Mouse (Mus musculus): ENCODE results near the gene Rnls. TPM values are rescaled to one million over a fixed set of nuclear protein-coding genes. Genes with fewer than 3 reads are reported as not detected.

Gene Rnls
- polyA plus RNA-seq, 1 experiment from 2014 or later = 4.8 TPM

DNA sequence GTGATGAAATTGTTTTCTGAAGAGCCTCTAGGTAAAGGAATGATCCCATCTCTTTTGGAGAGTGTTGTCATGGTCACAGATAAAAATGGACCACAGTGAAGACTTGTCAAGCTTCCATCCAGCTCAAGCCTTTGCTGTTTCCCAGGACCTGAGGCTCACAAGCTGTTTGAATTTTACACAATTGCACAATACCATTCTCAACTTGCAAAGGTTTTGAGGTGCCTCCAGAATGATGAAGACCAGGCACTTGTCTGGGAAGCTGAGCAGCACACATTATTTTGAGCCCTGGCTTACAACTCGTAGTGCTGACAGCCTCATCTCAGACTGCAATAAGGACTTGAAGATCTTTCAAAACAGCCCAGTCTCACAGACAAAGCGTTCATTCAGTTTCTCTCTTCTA, 200.0 kb downstream of the Rnls start:
- no peaks in the 10 kb centered on the region for H3K4me1 ChIP-seq (ENCODE audit: control insufficient read depth, insufficient read depth, low read length)
- no peaks in the 10 kb centered on the region for H3K9me3 ChIP-seq (ENCODE audit: control insufficient read depth, low read length)
- 53% methylated on average over 2 of the region's 2 CpGs for WGBS
- H3K9ac ChIP-seq (ENCODE audit: low read length) = no peak overlapping the region
- no peak for ATAC-seq (ENCODE audit: insufficient number of reproducible peaks, low FRiP score, low TSS enrichment, low read depth)
- no peak overlapping the region for H3K4me2 ChIP-seq (ENCODE audit: low read depth, severe bottlenecking)
- no peak overlapping the region for H3K4me3 ChIP-seq (ENCODE audit: low read depth, low read length)
- no peaks in the 10 kb centered on the region for H3K36me3 ChIP-seq (ENCODE audit: control insufficient read depth, insufficient read depth, low read length)
- DNase-seq (ENCODE audit: low spot score) = no peak
- H3K27ac ChIP-seq (replicated peaks; ENCODE audit: low read depth, low read length) = no peak overlapping the region
- H3K27me3 ChIP-seq (ENCODE audit: control insufficient read depth, insufficient read depth, low read length) = no peaks in the 10 kb centered on the region

DNA sequence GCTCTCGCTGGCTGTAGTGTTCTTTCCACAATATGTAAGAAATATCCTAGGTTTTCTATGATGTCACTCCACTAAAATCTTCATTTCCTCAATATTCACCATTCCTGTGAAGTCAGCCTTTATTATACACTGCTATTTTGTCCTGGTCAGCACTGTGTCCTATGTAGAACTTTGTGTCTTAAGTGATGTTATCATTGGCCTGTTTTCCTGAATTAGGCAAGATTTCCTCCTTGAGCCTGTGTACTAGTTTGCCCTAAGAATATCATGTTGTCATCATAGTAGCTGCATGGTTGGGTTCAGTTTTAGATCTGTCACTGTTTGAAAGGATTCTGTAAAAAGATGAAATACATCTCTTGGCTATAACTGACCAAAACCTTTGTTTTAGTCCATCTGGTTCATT, 203.3 kb downstream of the Rnls start:
- Histone ChIP-seq H3K9me3 (ENCODE audit: control insufficient read depth, low read length) (no peaks in the 10 kb centered on the region), H3K27ac (replicated peaks; ENCODE audit: low read depth, low read length) (no peak overlapping the region), H3K4me1 (ENCODE audit: control insufficient read depth, insufficient read depth, low read length) (no peaks in the 10 kb centered on the region), H3K9ac (ENCODE audit: low read length) (no peak overlapping the region), H3K36me3 (ENCODE audit: control insufficient read depth, insufficient read depth, low read length) (no peaks in the 10 kb centered on the region), H3K27me3 (ENCODE audit: control insufficient read depth, insufficient read depth, low read length) (no peaks in the 10 kb centered on the region), H3K4me3 (ENCODE audit: low read depth, low read length) (no peak overlapping the region), H3K4me2 (ENCODE audit: low read depth, severe bottlenecking) (no peak overlapping the region)
- DNase-seq (ENCODE audit: low spot score) (no peak), ATAC-seq (ENCODE audit: insufficient number of reproducible peaks, low FRiP score, low TSS enrichment, low read depth) (no peak)
- WGBS = 76% methylated on average over 1 of the region's 1 CpGs

DNA sequence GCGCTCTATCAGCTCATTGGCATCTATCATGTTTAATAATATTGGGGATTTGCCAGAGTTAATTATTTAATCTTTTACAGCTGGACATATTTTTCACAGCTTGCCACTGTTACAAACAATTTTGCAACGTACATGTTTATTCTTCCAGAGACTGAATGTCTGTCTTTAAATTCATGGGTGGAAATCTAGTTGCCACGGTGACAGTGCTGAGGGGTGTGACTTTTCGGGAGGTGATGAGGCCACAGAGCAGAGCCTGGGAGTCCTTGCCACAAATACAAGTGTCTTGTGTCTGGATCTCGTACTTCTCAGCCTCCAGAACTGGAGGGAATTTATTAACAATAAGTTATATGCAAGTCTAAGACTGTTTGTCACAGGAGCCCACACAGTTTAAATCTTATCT, 212.5 kb downstream of the Rnls start:
- 81% methylated on average over 5 of the region's 5 CpGs for WGBS
- no peaks in the 10 kb centered on the region for H3K36me3 ChIP-seq (ENCODE audit: control insufficient read depth, insufficient read depth, low read length)
- no peak overlapping the region for H3K4me2 ChIP-seq (ENCODE audit: low read depth, severe bottlenecking)
- H3K9me3 ChIP-seq (ENCODE audit: control insufficient read depth, low read length) = no peaks in the 10 kb centered on the region
- DNase-seq (ENCODE audit: low spot score) (no peak), ATAC-seq (ENCODE audit: insufficient number of reproducible peaks, low FRiP score, low TSS enrichment, low read depth) (no peak)
- no peaks in the 10 kb centered on the region for H3K27me3 ChIP-seq (ENCODE audit: control insufficient read depth, insufficient read depth, low read length)
- no peaks in the 10 kb centered on the region for H3K4me1 ChIP-seq (ENCODE audit: control insufficient read depth, insufficient read depth, low read length)
- no peak overlapping the region for H3K4me3 ChIP-seq (ENCODE audit: low read depth, low read length)
- no peak overlapping the region for H3K27ac ChIP-seq (replicated peaks; ENCODE audit: low read depth, low read length)
- no peak overlapping the region for H3K9ac ChIP-seq (ENCODE audit: low read length)

DNA sequence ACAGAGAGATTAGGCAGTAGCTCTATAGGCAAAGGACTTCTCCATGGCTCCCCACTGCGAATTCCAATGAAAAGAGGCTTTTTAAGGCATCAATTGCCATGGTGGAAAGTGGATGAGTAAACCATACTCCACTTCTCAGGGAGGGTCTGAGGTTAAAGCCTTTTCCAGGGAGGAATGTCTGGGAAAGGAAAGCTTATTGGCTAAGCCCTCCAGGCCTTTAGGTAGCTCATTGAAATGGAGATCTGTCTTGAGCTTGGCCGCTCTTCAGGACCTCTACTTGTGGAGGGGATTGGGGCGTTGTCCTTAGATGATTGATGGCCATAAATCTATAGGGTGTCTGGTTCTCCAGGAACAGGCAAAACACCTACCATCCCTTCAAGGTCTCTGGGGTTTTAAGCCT, 213.2 kb downstream of the Rnls start:
- no peaks in the 10 kb centered on the region for H3K9me3 ChIP-seq (ENCODE audit: control insufficient read depth, low read length)
- H3K36me3 ChIP-seq (ENCODE audit: control insufficient read depth, insufficient read depth, low read length) = no peaks in the 10 kb centered on the region
- 48% methylated on average over 3 of the region's 3 CpGs for WGBS
- H3K27me3 ChIP-seq (ENCODE audit: control insufficient read depth, insufficient read depth, low read length) = no peaks in the 10 kb centered on the region
- H3K4me3 ChIP-seq (ENCODE audit: low read depth, low read length) = no peak overlapping the region
- no peaks in the 10 kb centered on the region for H3K4me1 ChIP-seq (ENCODE audit: control insufficient read depth, insufficient read depth, low read length)
- H3K4me2 ChIP-seq (ENCODE audit: low read depth, severe bottlenecking) = no peak overlapping the region
- no peak for ATAC-seq (ENCODE audit: insufficient number of reproducible peaks, low FRiP score, low TSS enrichment, low read depth)
- no peak for DNase-seq (ENCODE audit: low spot score)
- H3K27ac ChIP-seq (replicated peaks; ENCODE audit: low read depth, low read length) = no peak overlapping the region
- no peak overlapping the region for H3K9ac ChIP-seq (ENCODE audit: low read length)

DNA sequence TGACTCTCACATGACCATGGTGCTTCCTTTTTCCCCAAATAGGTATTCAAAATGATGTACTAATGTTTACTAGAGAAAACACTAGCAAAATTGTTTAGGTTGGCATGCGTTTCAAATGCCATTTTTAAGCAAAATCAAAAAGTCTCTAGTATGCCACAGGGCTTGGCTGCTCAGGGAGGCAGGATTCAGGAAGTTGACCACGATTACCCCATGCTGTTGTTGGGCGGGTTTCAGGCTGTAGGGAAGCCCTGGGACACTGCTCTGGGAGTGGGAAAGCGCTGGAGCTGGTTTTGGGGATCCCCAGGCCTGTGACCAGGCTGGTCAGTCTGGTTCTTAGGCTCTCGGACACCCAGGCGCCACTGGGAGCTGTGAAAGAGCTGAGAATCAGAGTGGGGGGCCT, 213.7 kb downstream of the Rnls start:
- no peaks in the 10 kb centered on the region for H3K9me3 ChIP-seq (ENCODE audit: control insufficient read depth, low read length)
- no peaks in the 10 kb centered on the region for H3K4me1 ChIP-seq (ENCODE audit: control insufficient read depth, insufficient read depth, low read length)
- no peaks in the 10 kb centered on the region for H3K27me3 ChIP-seq (ENCODE audit: control insufficient read depth, insufficient read depth, low read length)
- H3K36me3 ChIP-seq (ENCODE audit: control insufficient read depth, insufficient read depth, low read length) = no peaks in the 10 kb centered on the region
- H3K27ac ChIP-seq (replicated peaks; ENCODE audit: low read depth, low read length) = no peak overlapping the region
- no peak overlapping the region for H3K4me2 ChIP-seq (ENCODE audit: low read depth, severe bottlenecking)
- ATAC-seq (ENCODE audit: insufficient number of reproducible peaks, low FRiP score, low TSS enrichment, low read depth) (no peak), DNase-seq (ENCODE audit: low spot score) (no peak)
- H3K9ac ChIP-seq (ENCODE audit: low read length) = no peak overlapping the region
- 47% methylated on average over 6 of the region's 6 CpGs for WGBS
- H3K4me3 ChIP-seq (ENCODE audit: low read depth, low read length) = no peak overlapping the region

DNA sequence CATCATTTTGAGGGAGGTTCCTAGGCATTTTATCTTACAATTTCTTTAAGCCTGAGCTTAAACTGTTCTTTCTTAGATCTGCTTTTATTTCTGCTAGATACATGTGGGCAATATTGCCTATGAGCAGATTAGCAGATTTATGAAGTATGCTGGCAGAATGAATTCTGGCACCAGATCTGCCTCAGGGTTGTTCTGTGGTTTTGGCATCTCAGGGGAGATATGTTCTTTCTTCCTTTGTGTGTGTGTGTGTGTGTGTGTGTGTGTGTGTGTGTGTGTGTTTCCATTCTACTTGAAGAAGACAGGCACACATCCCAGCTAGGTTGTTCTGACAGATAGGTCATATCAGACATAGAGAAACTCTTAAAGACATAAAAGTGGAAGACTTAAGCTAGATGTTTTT, 218.1 kb downstream of the Rnls start:
- H3K4me1 ChIP-seq (ENCODE audit: control insufficient read depth, insufficient read depth, low read length) = no peaks in the 10 kb centered on the region
- DNase-seq (ENCODE audit: low spot score) = no peak
- no peak overlapping the region for H3K4me3 ChIP-seq (ENCODE audit: low read depth, low read length)
- no peak overlapping the region for H3K4me2 ChIP-seq (ENCODE audit: low read depth, severe bottlenecking)
- no peak for ATAC-seq (ENCODE audit: insufficient number of reproducible peaks, low FRiP score, low TSS enrichment, low read depth)
- H3K27me3 ChIP-seq (ENCODE audit: control insufficient read depth, insufficient read depth, low read length) = no peaks in the 10 kb centered on the region
- no peaks in the 10 kb centered on the region for H3K9me3 ChIP-seq (ENCODE audit: control insufficient read depth, low read length)
- no peak overlapping the region for H3K9ac ChIP-seq (ENCODE audit: low read length)
- H3K27ac ChIP-seq (replicated peaks; ENCODE audit: low read depth, low read length) = no peak overlapping the region
- H3K36me3 ChIP-seq (ENCODE audit: control insufficient read depth, insufficient read depth, low read length) = no peaks in the 10 kb centered on the region

DNA sequence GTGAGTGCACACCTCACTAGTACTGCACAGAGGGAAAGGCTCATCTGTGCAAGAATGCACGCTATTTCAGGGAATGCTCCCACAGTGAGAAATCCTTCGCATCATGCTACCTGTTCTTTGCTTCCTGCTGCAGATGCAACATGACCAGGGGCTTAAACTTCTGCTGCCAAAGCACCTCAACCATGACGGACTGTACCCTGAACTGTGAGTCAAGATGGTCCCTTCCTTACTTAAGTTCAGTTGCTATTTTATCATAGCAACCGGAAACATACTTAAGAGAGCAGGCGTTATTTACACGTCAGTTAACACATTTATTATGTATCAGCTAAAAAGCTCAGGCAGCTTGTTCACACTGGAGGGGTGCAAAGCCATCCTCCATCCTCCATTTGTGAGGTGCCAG, 222.2 kb downstream of the Rnls start:
- H3K4me3 ChIP-seq (ENCODE audit: low read depth, low read length) = no peak overlapping the region
- H3K9me3 ChIP-seq (ENCODE audit: control insufficient read depth, low read length) = no peaks in the 10 kb centered on the region
- no peaks in the 10 kb centered on the region for H3K4me1 ChIP-seq (ENCODE audit: control insufficient read depth, insufficient read depth, low read length)
- WGBS = 80% methylated on average over 6 of the region's 6 CpGs
- H3K36me3 ChIP-seq (ENCODE audit: control insufficient read depth, insufficient read depth, low read length) = no peaks in the 10 kb centered on the region
- no peak overlapping the region for H3K27ac ChIP-seq (replicated peaks; ENCODE audit: low read depth, low read length)
- no peak overlapping the region for H3K4me2 ChIP-seq (ENCODE audit: low read depth, severe bottlenecking)
- H3K9ac ChIP-seq (ENCODE audit: low read length) = no peak overlapping the region
- DNase-seq (ENCODE audit: low spot score) (no peak), ATAC-seq (ENCODE audit: insufficient number of reproducible peaks, low FRiP score, low TSS enrichment, low read depth) (no peak)
- no peaks in the 10 kb centered on the region for H3K27me3 ChIP-seq (ENCODE audit: control insufficient read depth, insufficient read depth, low read length)

DNA sequence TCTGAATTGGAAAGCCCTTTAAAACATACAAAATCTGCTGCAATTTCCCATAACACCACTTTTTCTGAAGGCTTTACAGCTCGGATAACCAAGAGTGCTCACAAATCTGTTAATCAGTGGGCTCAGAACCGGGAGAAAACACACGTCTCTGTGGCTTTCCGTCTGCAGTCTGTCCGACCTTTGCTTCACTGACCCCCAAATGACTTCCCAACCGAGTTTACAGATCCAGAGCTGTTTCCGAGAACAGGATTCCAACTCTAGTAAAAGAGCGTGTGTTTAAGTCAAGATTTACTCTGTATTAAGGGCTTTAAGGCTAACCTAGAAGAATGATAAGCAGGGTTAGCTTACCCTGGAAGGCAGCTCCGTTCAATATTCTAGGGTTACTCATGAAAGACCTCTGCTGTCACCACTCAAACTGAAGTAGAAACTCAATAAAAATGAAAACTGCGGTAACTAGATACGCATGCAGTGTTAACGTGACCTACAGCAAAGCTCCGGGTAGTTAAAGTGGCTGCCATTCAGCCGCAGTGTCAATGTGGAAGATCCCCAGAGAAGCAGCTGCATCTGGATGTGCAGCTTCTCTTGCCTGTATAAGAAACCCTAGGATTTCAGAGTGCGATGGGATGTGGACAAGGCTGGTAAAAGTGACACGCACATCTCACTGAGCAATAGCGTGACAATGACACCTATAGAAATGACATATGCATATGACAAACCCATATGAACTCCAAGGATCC, 224.4 kb downstream of the Rnls start:
- Histone ChIP-seq H3K36me3 (ENCODE audit: control insufficient read depth, insufficient read depth, low read length) (no peaks in the 10 kb centered on the region), H3K4me1 (ENCODE audit: control insufficient read depth, insufficient read depth, low read length) (no peaks in the 10 kb centered on the region), H3K27ac (replicated peaks; ENCODE audit: low read depth, low read length) (no peak overlapping the region), H3K4me2 (ENCODE audit: low read depth, severe bottlenecking) (no peak overlapping the region), H3K9ac (ENCODE audit: low read length) (no peak overlapping the region), H3K4me3 (ENCODE audit: low read depth, low read length) (no peak overlapping the region), H3K27me3 (ENCODE audit: control insufficient read depth, insufficient read depth, low read length) (no peaks in the 10 kb centered on the region), H3K9me3 (ENCODE audit: control insufficient read depth, low read length) (no peaks in the 10 kb centered on the region)
- 48% methylated on average over 17 of the region's 17 CpGs for WGBS
- ATAC-seq (ENCODE audit: insufficient number of reproducible peaks, low FRiP score, low TSS enrichment, low read depth) (no peak), DNase-seq (ENCODE audit: low spot score) (no peak)

DNA sequence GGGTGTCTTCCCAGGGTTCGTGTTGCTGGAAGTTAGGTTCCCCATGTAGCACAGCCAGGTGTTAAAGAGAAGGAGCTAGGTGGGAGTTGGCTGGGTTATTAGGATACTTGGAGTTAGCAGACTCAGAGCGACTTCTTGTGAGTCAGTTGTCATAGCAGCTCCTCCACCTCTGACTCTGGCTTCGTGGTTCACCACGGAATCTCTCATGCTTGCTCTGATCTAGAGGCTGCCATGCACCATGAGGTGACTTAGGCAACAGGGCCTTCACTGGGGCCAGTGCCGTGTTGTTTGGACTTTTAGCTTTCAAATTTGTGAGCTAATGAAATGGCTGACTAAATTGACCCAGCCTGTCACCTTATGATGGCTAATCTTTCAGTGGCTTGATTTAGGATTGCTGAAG, 227.3 kb downstream of the Rnls start:
- H3K9ac ChIP-seq (ENCODE audit: low read length) = no peak overlapping the region
- no peaks in the 10 kb centered on the region for H3K36me3 ChIP-seq (ENCODE audit: control insufficient read depth, insufficient read depth, low read length)
- 75% methylated on average over 5 of the region's 5 CpGs for WGBS
- DNase-seq (ENCODE audit: low spot score) (no peak), ATAC-seq (ENCODE audit: insufficient number of reproducible peaks, low FRiP score, low TSS enrichment, low read depth) (no peak)
- no peak overlapping the region for H3K27ac ChIP-seq (replicated peaks; ENCODE audit: low read depth, low read length)
- no peak overlapping the region for H3K4me3 ChIP-seq (ENCODE audit: low read depth, low read length)
- H3K4me2 ChIP-seq (ENCODE audit: low read depth, severe bottlenecking) = no peak overlapping the region
- H3K27me3 ChIP-seq (ENCODE audit: control insufficient read depth, insufficient read depth, low read length) = no peaks in the 10 kb centered on the region
- H3K4me1 ChIP-seq (ENCODE audit: control insufficient read depth, insufficient read depth, low read length) = no peaks in the 10 kb centered on the region
- no peaks in the 10 kb centered on the region for H3K9me3 ChIP-seq (ENCODE audit: control insufficient read depth, low read length)
